Mouse (Mus musculus) liver, postnatal 0 days (tissue): Measurements from ENCODE around the gene Oprl1.

Experiments
- CTCF ChIP-seq: sonication (generic); IDR thresholded peaks from 2 replicates; pipeline ENCODE4 v1.5.1; 2016; ENCODE audit warnings: antibody characterized with exemption, low read depth
- EP300 ChIP-seq: IDR thresholded peaks from 2 replicates; pipeline ENCODE4 v1.6.1; 2016; ENCODE audit warnings: antibody characterized with exemption, low read depth, mild to moderate bottlenecking

DNA sequence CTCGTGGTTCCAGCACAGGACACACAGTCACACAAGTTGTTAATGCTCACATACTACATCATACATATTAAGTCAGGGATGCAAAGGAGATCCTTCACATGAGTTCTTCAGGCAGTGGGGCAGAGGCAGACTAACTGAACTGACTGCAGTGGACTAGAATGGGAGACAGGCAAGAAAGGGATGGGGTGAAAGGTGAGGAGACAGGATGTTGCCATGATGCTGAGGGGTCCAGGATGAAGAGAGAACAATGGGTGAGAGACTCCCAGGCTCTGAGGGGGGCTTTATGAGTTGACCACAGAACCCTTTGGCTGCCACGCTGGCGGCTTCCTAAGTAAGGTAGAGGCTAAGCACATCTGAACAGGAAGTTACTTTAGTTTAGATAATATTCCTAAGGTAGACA, 20.2 kb upstream of the Oprl1 start:
- TF ChIP-seq CTCF, result no peak
- TF ChIP-seq EP300, result no peak
